Mouse (Mus musculus) intestine, embryonic 14.5 days (tissue): Measurements from ENCODE around the gene Ttc39b. TPM values are rescaled to one million over a fixed set of nuclear protein-coding genes. Genes with fewer than 3 reads are reported as not detected.

Experiments used
- ATAC-seq: fragments of 200-750 bp; cut with Nextera tagmentation; replicated peaks from 2 replicates; pipeline ENCODE4 v1.8.0; 2017; ENCODE audit warnings: low read depth, moderate number of reproducible peaks, moderate TSS enrichment, moderate library complexity; ENCODE audit not compliant: low FRiP score, low TSS enrichment
- DNase-seq: peaks from one replicate; pipeline ENCODE4 v3.0.0-alpha.2; 2018; ENCODE audit warnings: low spot score
- H3K27ac ChIP-seq: fragments of 300-500 bp; sonication (generic); 2 replicates; pipeline ENCODE4 v1.5.1; 2014; ENCODE audit warnings: low read depth, mild to moderate bottlenecking, control low read depth
- H3K27me3 ChIP-seq: fragments of 300-500 bp; sonication (generic); replicated peaks from 2 replicates; pipeline ENCODE4 v1.6.1; 2014; ENCODE audit warnings: low read length, control low read depth; ENCODE audit not compliant: control insufficient read depth, insufficient read depth
- H3K36me3 ChIP-seq: fragments of 300-500 bp; sonication (generic); 2 replicates; pipeline ENCODE4 v1.6.1; 2014; ENCODE audit warnings: low read length, control low read depth; ENCODE audit not compliant: control insufficient read depth, insufficient read depth
- H3K4me1 ChIP-seq: fragments of 300-500 bp; sonication (generic); replicated peaks from 2 replicates; pipeline ENCODE4 v1.6.1; 2014; ENCODE audit warnings: low read length, control low read depth, mixed read lengths; ENCODE audit not compliant: control insufficient read depth, insufficient read depth
- H3K4me2 ChIP-seq: fragments of 300-500 bp; sonication (generic); 2 replicates; pipeline ENCODE4 v1.6.1; 2014; ENCODE audit warnings: low read length
- H3K4me3 ChIP-seq: fragments of 300-500 bp; sonication (generic); 2 replicates; pipeline ENCODE4 v1.5.1; 2014; ENCODE audit warnings: low read depth, low read length, control low read depth, mixed read lengths
- H3K9ac ChIP-seq: fragments of 300-500 bp; sonication (generic); 2 replicates; pipeline ENCODE4 v1.6.1; 2014; ENCODE audit warnings: mild to moderate bottlenecking, low read length
- H3K9me3 ChIP-seq: fragments of 300-500 bp; sonication (generic); 2 replicates; pipeline ENCODE4 v1.6.1; 2016; ENCODE audit warnings: low read length, control low read depth; ENCODE audit not compliant: control insufficient read depth
- WGBS: fragments of 180-500 bp; shearing (Covaris S2); extraction: QIAGEN DNeasy Blood & Tissue Kit; methylation state at CpG from one replicate; pipeline ENCODE4 v1.1.7; 2014; 5-methylcytosine and 5-hydroxymethylcytosine counted together
- polyA plus RNA-seq: library from polyadenylated mRNA; unstranded; fragments of >200 nt; fragmentation: Nextera tagmentation; extraction: Ambion mirVana; gene quantifications from 2 replicates; pipeline ENCODE4 v1.2.1, GENCODE M21; 2014

Ttc39b gene
- polyA plus RNA-seq, 1 experiment from 2014 or later = 3.2 TPM

- Histone ChIP-seq H3K9ac (no peak overlapping the region), H3K4me1 (peaks cover 9% of the 10 kb centered on the region; the same call in 1 of the 2 replicates), H3K27ac (no peak overlapping the region), H3K36me3 (no peaks in the 10 kb centered on the region), H3K27me3 (no peaks in the 10 kb centered on the region), H3K4me3 (no peak overlapping the region), H3K4me2 (no peak overlapping the region), H3K9me3 (no peaks in the 10 kb centered on the region)
- WGBS = 60% methylated on average over 5 of the region's 5 CpGs
- DNase-seq (no peak), ATAC-seq (no peak)
These were observed 100.9 kb downstream of the Ttc39b start for GRCm38 (mm10) chr4:83223197-83223596.

DNA sequence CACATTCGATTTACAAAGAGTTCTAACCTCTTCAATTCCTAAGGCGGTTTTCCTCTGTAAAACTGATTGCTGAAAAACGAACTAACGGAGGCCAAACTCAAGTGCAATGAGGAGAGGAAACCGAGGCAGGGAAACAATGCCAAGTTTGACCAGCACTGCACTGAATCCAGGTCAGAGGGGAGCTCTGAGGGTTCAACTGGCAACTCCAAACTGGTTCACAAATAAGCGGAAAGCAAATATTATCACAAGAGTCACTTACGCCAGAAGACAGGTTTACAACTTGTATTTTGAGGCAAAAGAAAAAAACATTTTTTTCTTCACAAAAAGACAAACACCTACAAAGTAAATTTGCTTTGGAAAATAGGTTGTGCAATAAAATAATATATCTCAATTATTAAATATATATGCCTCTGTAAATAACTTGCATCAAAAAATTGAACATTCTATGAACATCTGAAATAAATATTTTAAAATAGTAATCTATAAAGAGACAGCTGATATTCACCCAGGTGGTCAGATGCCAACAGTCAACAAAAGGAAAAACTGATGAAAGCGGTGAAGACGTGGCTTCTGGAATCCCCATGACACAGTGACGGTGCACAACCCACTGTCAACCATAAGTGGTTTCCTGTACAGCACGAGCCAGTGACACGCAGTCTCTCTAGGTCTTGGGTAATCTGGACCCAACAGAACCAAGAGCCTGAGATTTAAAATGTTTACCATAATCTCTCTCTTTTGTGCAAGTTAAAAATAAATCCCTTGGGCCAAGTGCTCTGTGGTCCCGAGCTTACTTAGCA lies 103.1 kb downstream of the Ttc39b start:
- H3K36me3 ChIP-seq = no peaks in the 10 kb centered on the region
- WGBS = 81% methylated on average over 13 of the region's 13 CpGs
- H3K9me3 ChIP-seq = no peaks in the 10 kb centered on the region

GRCm38 (mm10) chr4:83219253-83219652 lies 104.8 kb downstream of the Ttc39b start:
- H3K27ac ChIP-seq = no peak overlapping the region
- H3K36me3 ChIP-seq = no peaks in the 10 kb centered on the region
- ATAC-seq (no peak), DNase-seq (no peak)
- no peak overlapping the region for H3K4me2 ChIP-seq
- H3K9me3 ChIP-seq = no peaks in the 10 kb centered on the region
- 71% methylated on average over 5 of the region's 5 CpGs for WGBS
- no peak overlapping the region for H3K4me3 ChIP-seq
- no peaks in the 10 kb centered on the region for H3K27me3 ChIP-seq
- H3K9ac ChIP-seq = no peak overlapping the region
- peaks cover 7% of the 10 kb centered on the region for H3K4me1 ChIP-seq

More for the DNA sequence above, 103.1 kb downstream of the Ttc39b start:
- Histone ChIP-seq H3K27me3 (no peaks in the 10 kb centered on the region), H3K9ac (no peak overlapping the region), H3K27ac (no peak overlapping the region), H3K4me2 (no peak overlapping the region), H3K4me1 (no peaks in the 10 kb centered on the region), H3K4me3 (no peak overlapping the region)
- no peak for DNase-seq
- ATAC-seq = no peak

- no peak overlapping the region for H3K27ac ChIP-seq
- DNase-seq (no peak), ATAC-seq (no peak)
- H3K4me1 ChIP-seq = peaks cover 8% of the 10 kb centered on the region
- H3K4me3 ChIP-seq = no peak overlapping the region
- no peak overlapping the region for H3K9ac ChIP-seq
- H3K27me3 ChIP-seq = no peaks in the 10 kb centered on the region
- H3K36me3 ChIP-seq = no peaks in the 10 kb centered on the region
- H3K9me3 ChIP-seq = no peaks in the 10 kb centered on the region
- WGBS = 86% methylated on average over 5 of the region's 5 CpGs
- H3K4me2 ChIP-seq = no peak overlapping the region
These were observed 106.9 kb downstream of the Ttc39b start for GRCm38 (mm10) chr4:83217128-83217527.

DNA sequence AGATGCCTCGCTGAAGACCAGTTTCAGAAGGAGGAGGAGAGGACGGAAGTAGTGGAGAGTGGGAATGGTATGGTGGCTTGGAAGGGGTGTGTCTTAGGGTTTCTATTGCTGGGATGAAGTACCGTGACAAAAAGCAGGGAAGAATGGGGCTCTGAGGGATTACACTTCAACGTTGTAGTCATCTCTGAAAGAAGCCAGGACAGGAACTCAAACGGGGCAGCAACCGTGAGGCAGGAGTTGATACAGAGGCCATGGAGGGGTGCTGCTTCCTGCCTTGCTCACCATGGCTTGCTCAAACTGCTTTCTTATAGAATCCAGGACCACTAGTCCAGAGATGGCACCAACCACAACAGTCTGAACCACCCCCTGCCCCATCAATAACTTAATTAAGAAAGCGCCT lies 107.7 kb downstream of the Ttc39b start:
- H3K4me1 ChIP-seq = peaks cover 8% of the 10 kb centered on the region
- H3K27me3 ChIP-seq = no peaks in the 10 kb centered on the region
- H3K36me3 ChIP-seq = no peaks in the 10 kb centered on the region
- no peak overlapping the region for H3K4me3 ChIP-seq
- ATAC-seq (no peak), DNase-seq (no peak)
- H3K27ac ChIP-seq = no peak overlapping the region
- 64% methylated on average over 7 of the region's 7 CpGs for WGBS
- no peak overlapping the region for H3K9ac ChIP-seq
- H3K9me3 ChIP-seq = no peaks in the 10 kb centered on the region
- no peak overlapping the region for H3K4me2 ChIP-seq

GRCm38 (mm10) chr4:83215776-83216175 lies 108.3 kb downstream of the Ttc39b start:
- no peak overlapping the region for H3K4me2 ChIP-seq
- H3K4me1 ChIP-seq = peaks cover 8% of the 10 kb centered on the region
- no peak overlapping the region for H3K4me3 ChIP-seq
- ATAC-seq (no peak), DNase-seq (no peak)
- H3K27ac ChIP-seq = no peak overlapping the region
- no peaks in the 10 kb centered on the region for H3K9me3 ChIP-seq
- WGBS = 60% methylated on average over 1 of the region's 1 CpGs
- no peak overlapping the region for H3K9ac ChIP-seq
- no peaks in the 10 kb centered on the region for H3K36me3 ChIP-seq
- H3K27me3 ChIP-seq = no peaks in the 10 kb centered on the region

- peaks cover 8% of the 10 kb centered on the region for H3K4me1 ChIP-seq
- H3K4me3 ChIP-seq = no peak overlapping the region
- no peak overlapping the region for H3K4me2 ChIP-seq
- WGBS = 65% methylated on average over 9 of the region's 9 CpGs
- DNase-seq (no peak), ATAC-seq (no peak)
- H3K27ac ChIP-seq = 0 out of 2 replicates have a peak overlapping the region, but pooled peaks have one; percentile 18
- H3K36me3 ChIP-seq = no peaks in the 10 kb centered on the region
- H3K27me3 ChIP-seq = no peaks in the 10 kb centered on the region
- H3K9me3 ChIP-seq = no peaks in the 10 kb centered on the region
- H3K9ac ChIP-seq = no peak overlapping the region
These were observed 109.1 kb downstream of the Ttc39b start for GRCm38 (mm10) chr4:83214822-83215558.

DNA sequence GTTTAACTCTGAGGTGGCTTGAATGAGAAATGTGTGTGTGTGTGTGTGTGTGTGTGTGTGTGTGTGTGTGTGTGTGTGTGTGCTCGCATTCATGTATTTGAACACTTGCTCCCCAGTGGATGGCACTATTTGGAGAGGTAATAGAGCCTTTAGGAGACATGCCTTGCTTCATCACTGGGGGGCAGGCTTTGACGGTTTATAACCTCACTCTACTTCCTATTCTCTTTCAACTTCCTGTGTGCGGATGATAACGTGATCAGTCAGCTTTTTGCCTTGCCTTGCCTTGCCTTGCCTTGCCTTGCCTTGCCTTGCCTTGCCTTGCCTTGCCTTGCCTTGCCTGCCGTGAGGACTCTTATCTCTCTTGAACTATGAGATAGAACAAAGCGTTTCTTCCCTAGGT lies 110.3 kb downstream of the Ttc39b start:
- no peak overlapping the region for H3K27ac ChIP-seq
- no peak for ATAC-seq
- no peak overlapping the region for H3K4me3 ChIP-seq
- no peak overlapping the region for H3K9ac ChIP-seq
- no peaks in the 10 kb centered on the region for H3K36me3 ChIP-seq
- peaks cover 8% of the 10 kb centered on the region for H3K4me1 ChIP-seq
- H3K4me2 ChIP-seq = no peak overlapping the region
- no peaks in the 10 kb centered on the region for H3K27me3 ChIP-seq
- no peaks in the 10 kb centered on the region for H3K9me3 ChIP-seq
- WGBS = 82% methylated on average over 6 of the region's 6 CpGs
- DNase-seq = no peak
